In genomic region chr14:78482385-78483231, GRCm38 (mm10) we compare ENCODE assay signal across 8 mouse cellular contexts. TPM values are rescaled to one million over a fixed set of nuclear protein-coding genes. Genes with fewer than 3 reads are reported as not detected.
A peak's percentile ranks its signal among the peaks of the same experiment; 100 is the strongest.
DNase-seq lines count a peak whose midpoint lies in the region; ATAC-seq and TF ChIP-seq lines count a peak whose summit lies in the region.

No protein-coding gene starts in this region.

- 0 out of 2 replicates have a peak, but pooled peaks have one; percentile 26 for TF ChIP-seq EP300 in heart, adult 2 months (IDR thresholded peaks at IDR 0.05; ENCODE audit: insufficient read depth, low read depth, low read length)

- no peaks in the 10 kb centered on the region for H3K4me1 ChIP-seq in heart, adult 2 months (ENCODE audit: control insufficient read depth, insufficient read depth, low read length)
- peaks cover 5% of the 10 kb centered on the region; the same call in 1 of the 2 replicates for H3K4me1 ChIP-seq in limb, embryonic 10.5 days
- H3K4me1 ChIP-seq in midbrain, embryonic 11.5 days (ENCODE audit: control insufficient read depth, insufficient read depth, low read length) = no peaks in the 10 kb centered on the region

- H3K9ac ChIP-seq in heart, adult 2 months (ENCODE audit: low read depth, low read length) = no peak overlapping the region
- H3K9ac ChIP-seq in midbrain, embryonic 11.5 days (ENCODE audit: low read length) = no peak overlapping the region

- ATAC-seq in midbrain, embryonic 11.5 days (ENCODE audit: low FRiP score) = peak; percentile 84

- intact Hi-C loops in heart, adult 2 months (cut with DNase I) = loop anchor here (2.0 to 5.0 kb wide), 2 partner anchors 196 to 280 kb away; no protein-coding TSS in a partner anchor

- H3K27me3 ChIP-seq in heart, adult 2 months (ENCODE audit: control insufficient read depth, insufficient read depth, low read length) = no peaks in the 10 kb centered on the region
- H3K27me3 ChIP-seq in limb, embryonic 10.5 days (ENCODE audit: low read depth, poor library complexity, severe bottlenecking) = no peaks in the 10 kb centered on the region
- H3K27me3 ChIP-seq in midbrain, embryonic 11.5 days (ENCODE audit: control insufficient read depth, insufficient read depth, low read length) = no peaks in the 10 kb centered on the region

- no peaks in the 10 kb centered on the region for H3K9me3 ChIP-seq in limb, embryonic 10.5 days (replicated peaks)
- H3K9me3 ChIP-seq in midbrain, embryonic 11.5 days (ENCODE audit: control insufficient read depth, low read length) = no peaks in the 10 kb centered on the region

- H3K4me2 ChIP-seq in midbrain, embryonic 11.5 days = no peak overlapping the region

- peak; percentile 81 for TF ChIP-seq CTCF in heart, adult 2 months (IDR thresholded peaks at IDR 0.05)

- H3K36me3 ChIP-seq in heart, adult 2 months (ENCODE audit: control insufficient read depth, insufficient read depth, low read length) = no peaks in the 10 kb centered on the region
- no peaks in the 10 kb centered on the region for H3K36me3 ChIP-seq in limb, embryonic 10.5 days
- no peaks in the 10 kb centered on the region for H3K36me3 ChIP-seq in midbrain, embryonic 11.5 days (ENCODE audit: control insufficient read depth, insufficient read depth, low read length)

- H3K79me2 ChIP-seq in heart, adult 2 months (replicated peaks; ENCODE audit: control insufficient read depth, insufficient read depth, low read length) = no peaks in the 10 kb centered on the region

- H3K27ac ChIP-seq in heart, adult 2 months = no peak overlapping the region
- no peak overlapping the region for H3K27ac ChIP-seq in limb, embryonic 10.5 days
- no peak overlapping the region for H3K27ac ChIP-seq in midbrain, embryonic 11.5 days (ENCODE audit: low read depth, low read length)

- no peak for TF ChIP-seq POLR2A in heart, adult 2 months (IDR thresholded peaks at IDR 0.05; ENCODE audit: insufficient read depth, low read depth, low read length)

- WGBS in heart, adult 2 months = 21% methylated on average over 14 of the region's 14 CpGs
- WGBS in limb, embryonic 10.5 days = 32% methylated on average over 14 of the region's 14 CpGs
- WGBS in midbrain, embryonic 11.5 days = 26% methylated on average over 14 of the region's 14 CpGs

- H3K4me3 ChIP-seq in heart, adult 2 months = no peak overlapping the region
- H3K4me3 ChIP-seq in limb, embryonic 10.5 days = no peak overlapping the region
- no peak overlapping the region for H3K4me3 ChIP-seq in midbrain, embryonic 11.5 days (ENCODE audit: low read depth, low read length)

- DNase-seq in heart, adult 2 months = peak; percentile 23 to 28
- DNase-seq in heart, adult 9 months (ENCODE audit: low spot score in 2 of 2) = no peak
- peak; percentile 73 to 75 for DNase-seq in cerebellum, postnatal 14 days
- DNase-seq in frontal cortex, postnatal 25 days (ENCODE audit: low spot score in 2 of 2) = peak; percentile 39 to 55
- DNase-seq in kidney, adult 11 months = peak; percentile 31
- peak; percentile 47 for DNase-seq in limb, embryonic 10.5 days (ENCODE audit: low spot score)
- DNase-seq in midbrain, embryonic 11.5 days (ENCODE audit: low spot score, missing footprints) = no peak
- peak; percentile 24 to 65 for DNase-seq in spleen, postnatal 4 days (ENCODE audit: low spot score in 2 of 2)

RNA-seq across cellular contexts. Expression of gene Akap11, which starts 54.0 kb away (rescaled TPM):
- total RNA-seq in heart, adult 2 months (2021) = 10 to 100 TPM; 31.2 to 35.5 TPM
- polyA plus RNA-seq in heart, adult 2 months (2012; rRNA removed) = 6.1 and 13.1 TPM in 2 replicates
- 17.7 and 21.9 TPM in 2 replicates for polyA plus RNA-seq in limb, embryonic 10.5 days (2016; fragmentation: Nextera tagmentation; extraction: Ambion mirVana)
- 17.6 and 22.4 TPM in 2 replicates for polyA plus RNA-seq in midbrain, embryonic 11.5 days (2014; fragmentation: Nextera tagmentation; extraction: Ambion mirVana)

Comparison
In these comparisons a context has a peak if more than half of its experiments do, and no peak if none do; other contexts are left out.
1. DNase-seq: peak in heart, adult 2 months (2 of 2), cerebellum, postnatal 14 days (2 of 2), frontal cortex, postnatal 25 days (2 of 2), kidney, adult 11 months (single experiment), limb, embryonic 10.5 days (single experiment) and spleen, postnatal 4 days (2 of 2); none in heart, adult 9 months (0 of 2) and midbrain, embryonic 11.5 days (single experiment).